Mouse (Mus musculus) cerebellum, adult 9-10 months (tissue): ENCODE measurements around the gene Cacnb2.

ENCODE experiments used
- DNase-seq: peaks from one replicate; pipeline ENCODE4 v3.0.0; 2022

The Cacnb2 gene

DNA sequence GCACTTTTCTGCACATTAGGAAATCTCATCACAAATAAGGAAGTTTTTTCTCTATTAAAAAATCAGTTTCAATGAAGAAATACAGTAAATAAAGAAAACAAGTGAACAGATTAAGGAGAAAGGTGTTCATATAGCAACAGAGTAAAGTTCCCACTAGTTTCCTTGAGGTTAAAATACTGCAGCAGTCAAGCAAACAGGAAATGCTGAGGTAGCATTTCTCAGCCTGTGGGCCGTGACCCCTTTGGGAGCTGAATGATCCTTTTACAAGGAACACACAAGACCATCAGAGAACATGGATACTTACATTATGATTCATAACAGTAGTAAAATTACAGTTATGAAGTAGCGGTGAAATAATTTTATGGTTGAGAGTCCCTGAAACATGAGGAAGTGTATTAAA, 185.1 kb downstream of the Cacnb2 start:
- no peak for DNase-seq

GRCm38 (mm10) chr2:14801446-14802046, 198.7 kb downstream of the Cacnb2 start:
- no peak for DNase-seq

GRCm38 (mm10) chr2:14807650-14808347, 204.9 kb downstream of the Cacnb2 start:
- no peak for DNase-seq

DNA sequence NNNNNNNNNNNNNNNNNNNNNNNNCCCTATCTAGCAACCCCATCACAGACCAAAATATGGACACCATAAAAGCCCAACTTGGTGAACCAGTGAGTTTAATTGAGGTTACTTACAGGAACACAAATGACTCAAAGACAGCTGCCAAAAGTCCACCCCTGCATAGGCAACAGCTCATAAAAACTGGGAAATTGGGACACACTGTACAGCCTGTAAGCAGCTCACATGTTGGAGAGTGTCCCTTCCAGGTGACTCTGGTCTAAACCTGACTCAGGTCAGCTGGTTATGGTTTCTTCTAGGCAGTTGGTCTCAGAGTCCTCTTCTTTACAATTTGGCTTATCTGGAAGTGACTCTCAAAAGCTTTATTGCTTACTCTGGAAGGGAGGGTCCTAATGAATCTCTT, 212.1 kb downstream of the Cacnb2 start:
- DNase-seq: no peak

DNA sequence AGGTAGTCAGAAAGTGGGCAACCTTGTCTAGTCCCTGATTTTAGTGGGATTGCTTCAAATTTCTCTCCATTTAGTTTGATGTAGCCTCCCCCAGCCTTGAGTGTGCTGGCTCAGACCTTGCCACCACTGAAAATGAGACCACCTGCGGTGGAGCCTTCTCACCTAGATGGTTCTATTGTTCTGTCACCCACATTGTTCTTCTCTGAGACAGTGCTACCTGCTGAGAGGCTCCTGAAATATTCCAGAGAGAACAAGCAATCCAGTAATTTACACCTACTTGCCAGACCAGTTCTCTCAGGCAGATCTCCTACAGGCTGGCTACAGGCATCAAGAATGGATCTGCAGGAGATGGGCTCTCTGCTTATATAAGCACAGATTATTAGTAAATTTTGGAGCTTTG, 215.8 kb downstream of the Cacnb2 start:
- DNase-seq: no peak

DNA sequence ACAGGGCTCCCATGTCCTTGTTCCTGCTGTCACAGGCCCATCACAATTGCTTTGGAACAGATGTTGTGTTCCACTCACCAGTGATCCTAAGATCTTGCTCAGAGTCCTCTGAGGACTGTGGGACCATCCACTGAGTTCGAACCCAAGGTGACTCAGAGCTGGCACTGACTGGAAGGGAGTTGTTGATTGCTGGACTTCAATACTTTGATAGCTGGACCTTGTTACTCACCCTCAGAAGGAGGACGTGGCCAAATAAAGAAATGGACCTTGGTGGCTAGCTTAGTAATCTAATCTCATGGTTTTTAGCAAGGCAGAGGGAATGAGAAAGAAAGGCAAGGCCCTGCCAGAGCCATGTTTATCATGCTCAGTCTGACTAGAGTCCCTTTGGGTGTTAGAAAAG, 218.1 kb downstream of the Cacnb2 start:
- no peak for DNase-seq

GRCm38 (mm10) chr2:14823105-14823504, 220.2 kb downstream of the Cacnb2 start:
- no peak for DNase-seq

GRCm38 (mm10) chr2:14823816-14824348, 221.0 kb downstream of the Cacnb2 start:
- DNase-seq: no peak

- DNase-seq: no peak
These were observed 222.3 kb downstream of the Cacnb2 start for GRCm38 (mm10) chr2:14825146-14825545.

GRCm38 (mm10) chr2:14829451-14829850, 226.6 kb downstream of the Cacnb2 start:
- DNase-seq: no peak

DNA sequence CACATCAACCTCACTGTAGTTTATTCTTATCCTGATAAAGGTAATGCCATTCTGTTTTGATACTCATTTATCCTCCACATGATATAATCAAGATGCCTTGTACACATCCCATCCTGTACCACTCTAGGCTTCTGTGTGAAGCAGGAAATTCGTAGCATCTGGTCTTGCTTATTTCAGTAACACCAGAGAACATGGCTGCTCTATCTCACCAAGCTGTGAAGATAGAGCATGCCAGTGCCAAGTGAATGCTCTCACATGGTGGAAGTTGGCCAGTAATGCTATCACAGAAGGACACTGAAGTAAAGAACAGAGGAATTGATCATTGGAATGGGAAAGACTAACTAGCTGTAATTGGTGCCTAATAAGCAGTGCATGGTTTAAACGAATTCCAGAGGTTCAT, 228.4 kb downstream of the Cacnb2 start:
- DNase-seq: no peak

GRCm38 (mm10) chr2:14834700-14835317, 231.9 kb downstream of the Cacnb2 start:
- no peak for DNase-seq

GRCm38 (mm10) chr2:14841272-14841671, 238.4 kb downstream of the Cacnb2 start:
- no peak for DNase-seq

DNA sequence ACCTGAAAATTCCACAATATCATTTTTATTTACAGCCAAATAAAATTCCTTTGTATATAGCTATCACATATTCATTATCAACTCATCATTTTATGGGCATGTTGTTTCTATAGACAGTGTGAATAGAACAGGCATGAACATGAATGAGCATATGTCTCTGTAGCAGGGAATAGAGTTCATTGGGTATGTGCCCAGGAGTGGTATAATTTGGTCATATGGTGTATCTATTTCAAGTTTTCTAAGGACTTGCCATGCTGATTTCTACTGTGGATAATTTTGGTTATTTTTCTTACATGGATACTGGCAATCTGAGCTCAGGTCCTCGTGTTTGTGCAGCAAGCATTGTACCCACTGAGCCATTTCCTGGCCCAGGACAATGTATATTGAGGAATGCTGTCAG, 243.8 kb downstream of the Cacnb2 start:
- no peak for DNase-seq

DNA sequence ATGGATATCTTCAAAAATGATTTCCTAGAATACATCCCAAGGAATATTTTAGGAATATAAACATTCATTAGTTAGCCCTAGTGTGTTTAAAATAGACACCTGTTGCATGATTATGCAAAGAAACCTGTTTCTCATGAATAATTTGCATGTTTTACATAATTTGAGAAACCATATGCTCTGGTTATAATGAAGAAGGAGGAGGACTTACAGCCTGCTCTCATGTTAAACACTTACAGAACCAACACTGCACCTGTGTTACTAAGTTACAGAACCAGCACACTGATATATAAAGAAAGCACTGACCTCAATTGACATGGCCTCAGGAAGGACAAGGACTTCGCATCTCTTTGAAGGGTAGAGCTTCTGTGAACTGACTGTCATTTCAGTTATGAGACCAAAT, 244.3 kb downstream of the Cacnb2 start:
- no peak for DNase-seq

DNA sequence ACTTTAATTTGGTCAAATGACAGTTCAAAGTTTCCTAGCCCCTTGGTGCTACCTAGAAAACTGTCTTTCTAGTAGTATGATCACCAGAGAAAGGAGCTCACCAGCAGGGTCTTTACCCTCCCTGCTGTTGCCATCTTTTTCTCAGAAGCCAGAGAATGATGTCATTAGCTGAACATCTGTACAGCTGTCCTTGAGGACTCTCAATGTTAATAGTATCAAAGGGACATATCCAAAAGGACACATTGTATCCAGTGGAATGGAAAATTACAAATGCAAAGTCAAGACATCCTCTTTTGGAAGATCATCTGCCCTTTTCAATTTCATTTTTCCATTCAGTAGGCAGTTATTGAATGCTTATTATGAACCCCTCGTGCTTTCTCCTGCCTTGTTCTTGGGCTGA, 247.9 kb downstream of the Cacnb2 start:
- no peak for DNase-seq

DNA sequence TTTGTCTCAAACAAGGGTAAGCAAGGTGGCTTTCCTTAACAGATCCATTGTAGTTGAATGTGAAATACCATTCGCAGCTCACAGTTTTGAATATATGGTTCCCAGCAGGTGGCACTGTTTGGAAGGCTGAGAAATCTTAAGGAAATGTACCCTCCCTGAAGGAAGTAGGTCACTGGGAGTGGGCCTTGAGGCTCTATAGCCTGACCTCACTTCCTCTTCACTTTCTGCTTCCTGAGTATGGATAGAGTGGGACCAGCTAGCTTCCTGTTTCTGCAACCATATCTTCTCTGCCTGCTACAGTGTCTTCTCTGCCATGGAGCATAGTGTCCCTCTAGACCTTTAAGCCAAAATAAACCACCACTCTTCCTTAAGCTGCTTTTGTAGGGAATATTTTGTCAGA, 248.5 kb downstream of the Cacnb2 start:
- no peak for DNase-seq

- no peak for DNase-seq
These were observed 251.2 kb downstream of the Cacnb2 start for GRCm38 (mm10) chr2:14854054-14854453.

DNA sequence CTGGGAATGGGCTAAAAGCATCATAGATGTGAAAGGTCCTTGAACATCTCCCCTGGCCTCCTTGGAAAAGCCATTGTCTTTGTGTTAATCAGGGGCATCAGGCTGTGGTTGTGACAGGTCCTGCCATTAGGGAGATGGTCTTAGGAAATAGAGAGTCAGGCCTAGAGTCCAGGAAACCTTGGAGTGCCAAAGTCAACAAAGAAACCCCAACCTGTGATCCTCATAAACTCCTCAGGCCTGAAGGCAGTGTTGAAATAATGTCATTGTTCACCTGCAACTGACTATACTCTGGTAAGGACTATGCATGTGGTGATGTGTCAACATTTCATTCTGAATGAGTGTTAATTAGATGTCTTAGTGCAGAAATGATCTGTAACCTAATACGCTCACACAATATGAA, 255.4 kb downstream of the Cacnb2 start:
- DNase-seq: no peak

GRCm38 (mm10) chr2:14860350-14860749, 257.5 kb downstream of the Cacnb2 start:
- DNase-seq: no peak

GRCm38 (mm10) chr2:14861613-14862012, 258.7 kb downstream of the Cacnb2 start:
- DNase-seq: no peak

GRCm38 (mm10) chr2:14862981-14863380, 260.1 kb downstream of the Cacnb2 start:
- DNase-seq: no peak

DNA sequence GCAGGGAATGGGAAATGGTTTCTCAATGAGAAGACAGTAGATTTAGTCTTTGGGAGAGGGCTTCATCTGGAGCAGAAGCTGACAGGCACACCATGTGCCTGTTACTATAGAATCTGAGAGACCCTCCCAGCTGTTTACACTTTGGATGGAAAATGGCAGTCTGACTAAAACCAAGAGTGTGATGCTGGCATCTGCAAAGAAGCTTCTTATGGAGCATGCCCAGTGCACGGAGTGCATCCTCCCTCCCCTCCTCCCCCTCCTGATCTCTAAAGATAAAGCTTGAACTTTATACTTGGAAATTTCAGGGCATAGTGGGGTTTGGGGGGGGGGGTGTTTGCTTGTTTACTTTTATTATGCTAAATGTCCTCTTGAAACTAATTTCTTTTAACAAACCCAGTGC, 270.2 kb downstream of the Cacnb2 start:
- no peak for DNase-seq

- no peak for DNase-seq
These were observed 270.9 kb downstream of the Cacnb2 start for GRCm38 (mm10) chr2:14873701-14874181.
